Mouse (Mus musculus) lung, postnatal 25 days (tissue): ENCODE data around the gene Celsr3.

Experiments used
- DNase-seq: peaks from one replicate; pipeline ENCODE4 v3.0.0; 2022; ENCODE audit warnings: low spot score

Gene Celsr3

GRCm38 (mm10) chr9:108825820-108826699, at the start of gene Celsr3:
Gene Celsr3 (plus strand): TSS chr9:108826320.
- DNase-seq: no peak

- DNase-seq: no peak
Measured at GRCm38 (mm10) chr9:108776614-108777013, 49.5 kb upstream of the Celsr3 start.

DNA sequence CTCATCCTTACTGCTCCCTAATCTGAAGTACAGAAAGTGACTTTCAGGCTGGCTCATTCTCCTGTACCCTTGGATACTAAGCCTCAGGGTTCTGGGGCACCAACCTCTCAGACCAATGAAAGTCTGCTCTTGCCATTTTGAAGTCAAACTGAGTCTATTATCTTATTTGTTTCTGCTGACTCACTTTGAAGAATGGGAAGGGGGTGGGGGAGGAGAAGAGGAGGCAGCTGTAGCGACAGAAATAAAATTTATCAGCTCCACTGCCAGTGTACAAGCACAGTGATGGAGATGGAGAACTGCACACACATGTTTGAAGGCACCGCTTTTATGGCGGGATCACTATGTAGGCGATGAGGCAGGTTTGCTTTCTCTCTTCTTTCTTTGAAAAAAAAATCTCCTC, 48.8 kb upstream of the Celsr3 start:
- DNase-seq: no peak

DNA sequence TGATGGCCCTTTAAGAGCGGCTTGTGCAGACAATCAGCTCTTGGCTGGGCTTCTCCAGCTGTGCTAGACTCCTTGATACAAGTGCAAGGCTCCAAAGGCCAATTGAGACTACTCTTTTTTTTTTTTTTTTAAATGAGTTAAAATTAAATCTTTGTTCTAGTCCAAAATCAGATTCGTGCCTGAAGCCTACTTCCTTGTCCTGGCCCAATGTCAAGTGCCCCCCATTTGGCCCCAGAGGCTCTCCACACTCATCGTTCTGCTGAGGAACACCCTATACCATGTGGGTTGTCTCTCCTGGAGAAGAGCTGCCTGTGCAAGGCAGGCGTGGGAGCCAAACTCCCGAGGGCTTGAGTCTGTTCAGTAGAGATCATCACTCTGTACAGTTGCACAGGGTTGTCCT, 45.2 kb upstream of the Celsr3 start:
- DNase-seq: no peak

DNA sequence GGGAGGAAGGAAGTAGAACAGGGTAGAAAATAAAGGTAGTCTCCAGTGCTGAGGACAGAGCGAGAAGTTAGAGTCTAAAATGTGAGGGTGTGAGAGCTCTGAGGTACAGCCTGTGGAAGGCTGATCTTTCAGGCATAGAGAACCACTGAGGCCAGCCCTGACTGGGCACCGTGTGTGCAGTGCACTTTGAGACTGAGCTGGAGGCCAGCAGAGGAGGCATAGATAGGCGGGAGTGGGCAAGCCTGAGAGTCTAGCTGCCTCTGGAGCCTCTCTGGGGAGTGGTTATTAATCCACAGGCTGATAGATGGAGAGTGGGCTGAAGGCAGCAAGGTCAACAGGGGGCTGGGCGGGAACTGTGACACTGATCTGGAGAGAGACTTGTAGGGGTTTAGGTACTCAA, 44.2 kb upstream of the Celsr3 start:
- no peak for DNase-seq

GRCm38 (mm10) chr9:108782836-108783547, 43.1 kb upstream of the Celsr3 start:
- DNase-seq: no peak

GRCm38 (mm10) chr9:108783548-108784463, 42.3 kb upstream of the Celsr3 start, which contains the start of gene Ip6k2:
Gene Ip6k2 (plus strand): TSS chr9:108783796.
- peak; percentile 97 for DNase-seq

- DNase-seq: no peak
Measured at GRCm38 (mm10) chr9:108785416-108785815, 40.7 kb upstream of the Celsr3 start.

GRCm38 (mm10) chr9:108786494-108786893, 39.6 kb upstream of the Celsr3 start:
- DNase-seq: peak; percentile 45

- DNase-seq: no peak
Measured at GRCm38 (mm10) chr9:108787080-108787479, 39.0 kb upstream of the Celsr3 start.

DNA sequence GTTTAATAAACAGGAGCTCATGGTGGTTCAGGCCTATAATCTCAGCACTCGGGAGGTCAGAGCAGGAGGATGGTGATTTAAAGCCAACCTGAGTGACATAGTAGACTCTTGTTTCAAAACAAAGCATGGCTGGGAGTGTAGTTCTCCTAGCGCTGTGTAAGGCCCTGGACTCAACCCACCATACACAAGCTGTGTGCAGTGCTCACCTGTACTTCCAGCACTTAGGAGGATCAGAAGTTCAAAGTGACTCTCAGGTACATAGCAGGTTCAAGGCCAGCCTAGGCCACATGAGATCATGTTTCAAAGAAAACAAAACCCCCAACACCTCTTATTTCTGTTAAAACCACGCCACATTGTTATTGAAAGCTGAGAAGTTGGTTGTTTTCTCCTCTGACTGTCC, 37.4 kb upstream of the Celsr3 start:
- DNase-seq: no peak

DNA sequence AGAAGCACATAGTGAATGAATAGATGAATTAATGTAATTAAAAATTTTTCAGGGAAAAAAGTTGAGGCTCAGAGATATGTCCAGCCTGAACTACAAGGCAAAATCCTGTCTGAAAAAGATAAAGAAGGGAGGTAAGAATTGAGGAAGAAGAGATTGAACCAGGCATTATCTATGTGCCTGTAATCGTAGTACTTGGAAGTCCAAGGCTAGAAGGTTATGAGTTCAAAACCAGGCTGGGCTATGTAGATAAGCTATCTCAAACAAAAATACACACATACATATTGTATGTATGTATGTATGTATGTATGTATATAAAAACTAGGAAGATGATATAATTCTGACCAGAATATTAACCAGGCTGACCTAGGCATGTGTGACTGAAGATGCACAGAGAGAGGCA, 33.8 kb upstream of the Celsr3 start:
- DNase-seq: no peak

- DNase-seq: no peak
Measured at GRCm38 (mm10) chr9:108792730-108793129, 33.4 kb upstream of the Celsr3 start.

DNA sequence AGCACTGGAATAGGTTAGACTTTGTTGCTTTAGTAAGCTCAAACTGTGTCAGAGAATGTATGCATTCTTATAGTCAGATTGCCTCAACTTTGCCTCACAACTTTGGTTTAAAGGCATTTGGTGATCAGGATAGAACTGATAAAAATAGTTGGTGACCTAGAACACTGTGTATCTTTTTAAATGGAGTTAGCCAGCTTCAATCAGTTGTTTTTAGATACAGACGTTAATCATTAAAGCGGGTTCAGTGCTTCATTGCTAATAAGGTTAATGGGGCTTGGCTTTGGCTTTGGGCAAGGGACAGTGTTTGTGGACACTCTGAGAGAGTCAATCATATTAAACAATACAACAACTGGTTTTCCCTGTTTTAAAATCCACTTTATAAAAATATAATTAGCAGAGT, 30.8 kb upstream of the Celsr3 start:
- DNase-seq: no peak

DNA sequence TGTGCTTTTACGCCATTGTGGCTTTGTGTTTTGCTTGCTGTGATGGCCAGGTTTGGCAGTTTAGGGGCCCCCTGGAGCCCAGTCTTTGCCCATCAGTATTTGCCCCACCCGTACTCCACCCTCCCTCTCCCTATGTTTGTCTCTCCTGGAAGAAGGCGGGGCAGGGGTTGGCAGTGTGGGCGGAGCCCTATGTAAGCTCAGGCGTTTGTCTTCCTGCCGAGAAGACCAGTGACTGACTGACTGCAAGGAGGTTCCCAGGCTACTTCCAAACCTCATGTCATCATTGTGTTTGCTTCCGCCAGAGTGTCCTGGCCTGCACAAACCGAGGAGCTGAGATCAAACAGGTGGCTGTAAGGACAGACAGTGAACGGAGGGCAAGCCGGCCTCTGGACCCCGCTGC, 30.4 kb upstream of the Celsr3 start:
- DNase-seq: peak; percentile 86

DNA sequence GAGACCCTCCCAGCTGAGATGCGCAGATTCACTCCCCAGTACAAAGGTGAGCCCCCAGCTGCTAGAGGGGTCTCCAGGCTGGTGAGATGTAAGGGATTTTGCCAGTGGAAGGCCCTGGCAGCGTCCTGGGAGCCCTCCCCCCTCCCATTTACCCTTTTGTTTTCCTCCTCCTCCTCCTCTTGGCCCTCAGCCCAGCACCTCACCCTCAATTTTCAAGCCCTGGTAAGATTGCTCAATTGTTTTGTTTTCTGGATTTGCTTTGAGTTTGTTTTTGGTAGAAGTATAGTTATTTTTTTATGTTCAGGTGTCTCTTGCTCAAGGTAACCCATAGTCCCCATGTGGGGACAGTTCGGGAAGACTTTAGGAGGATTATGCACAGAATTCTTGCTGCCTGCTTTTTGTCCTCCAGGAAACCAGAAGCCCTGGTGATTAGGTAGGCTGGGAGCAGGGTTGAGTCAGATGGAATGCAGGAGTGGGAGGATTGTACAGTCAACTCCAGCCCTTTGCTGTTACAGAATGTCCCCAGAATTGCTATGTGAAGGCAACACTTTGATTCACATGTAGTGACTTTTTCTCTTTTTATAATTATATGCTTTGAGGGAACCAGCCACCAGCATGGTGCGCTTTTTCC, 29.7 kb upstream of the Celsr3 start:
- DNase-seq: peak; percentile 51

DNA sequence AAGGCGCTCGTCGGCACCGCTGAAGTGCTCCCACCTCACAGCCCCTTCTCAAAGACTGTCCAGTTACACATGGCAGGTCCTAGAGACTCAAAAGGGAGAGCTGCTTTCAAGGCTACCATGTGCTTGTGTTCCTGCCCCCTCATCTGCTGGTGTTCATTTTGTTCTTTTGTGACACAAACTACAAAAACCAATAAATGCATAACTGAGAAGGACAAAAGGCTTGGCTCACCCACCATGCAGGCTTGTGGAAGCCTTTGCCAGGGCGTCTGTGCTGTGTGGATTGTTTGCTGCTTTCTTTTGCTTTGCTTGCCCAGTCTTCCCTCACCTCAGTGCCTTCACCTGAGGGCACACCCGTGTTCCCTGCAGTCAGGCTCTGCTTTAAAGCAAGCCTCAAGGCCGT, 28.6 kb upstream of the Celsr3 start:
- DNase-seq: no peak

DNA sequence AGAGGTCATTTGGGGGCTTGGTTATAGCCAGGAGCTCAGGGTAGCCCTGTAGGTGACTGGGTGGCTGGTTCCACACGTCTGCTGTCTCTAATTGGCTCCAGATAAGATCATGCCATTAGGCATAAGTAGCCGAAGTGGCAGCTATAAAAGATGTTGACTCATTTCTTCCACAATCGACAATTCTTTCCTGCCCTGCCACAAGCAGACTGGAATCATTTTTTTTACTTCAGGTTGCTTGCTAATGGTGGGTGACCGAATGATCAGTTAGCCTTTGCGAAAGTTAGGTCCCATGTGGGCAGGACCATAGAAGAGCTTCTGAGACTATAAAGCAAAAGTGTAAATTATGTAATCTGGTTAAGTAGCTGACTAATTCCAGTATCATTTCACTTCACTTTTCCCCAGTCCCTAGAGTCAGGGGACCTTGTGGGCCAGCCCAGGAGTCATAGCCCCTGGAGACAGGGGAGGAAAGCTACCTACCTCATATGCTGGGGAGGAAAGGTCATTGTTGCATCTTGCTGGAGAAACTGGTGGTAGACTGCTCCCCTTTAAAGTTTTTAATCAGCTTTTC, 27.5 kb upstream of the Celsr3 start:
- DNase-seq: no peak

DNA sequence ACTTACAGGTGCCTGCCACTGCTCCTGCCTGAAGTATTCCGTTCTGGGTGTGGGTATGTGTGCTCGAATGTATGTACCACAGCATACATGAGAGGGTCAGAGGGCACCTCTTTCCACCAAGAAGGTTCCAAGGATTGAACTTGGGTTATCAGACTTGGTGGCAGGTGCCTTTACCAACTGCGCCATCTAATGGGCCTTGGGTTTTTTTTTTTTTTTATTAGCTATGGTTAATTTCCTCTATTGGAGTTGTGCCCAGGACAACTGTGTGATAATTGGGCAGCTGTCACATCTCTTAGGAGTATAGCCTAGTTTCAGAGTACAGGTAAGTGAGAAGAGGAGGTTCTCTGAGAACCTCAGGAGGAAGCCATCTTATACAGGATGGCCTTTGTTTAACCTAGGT, 26.6 kb upstream of the Celsr3 start:
- no peak for DNase-seq

- no peak for DNase-seq
Measured at GRCm38 (mm10) chr9:108805768-108806167, 20.4 kb upstream of the Celsr3 start.

DNA sequence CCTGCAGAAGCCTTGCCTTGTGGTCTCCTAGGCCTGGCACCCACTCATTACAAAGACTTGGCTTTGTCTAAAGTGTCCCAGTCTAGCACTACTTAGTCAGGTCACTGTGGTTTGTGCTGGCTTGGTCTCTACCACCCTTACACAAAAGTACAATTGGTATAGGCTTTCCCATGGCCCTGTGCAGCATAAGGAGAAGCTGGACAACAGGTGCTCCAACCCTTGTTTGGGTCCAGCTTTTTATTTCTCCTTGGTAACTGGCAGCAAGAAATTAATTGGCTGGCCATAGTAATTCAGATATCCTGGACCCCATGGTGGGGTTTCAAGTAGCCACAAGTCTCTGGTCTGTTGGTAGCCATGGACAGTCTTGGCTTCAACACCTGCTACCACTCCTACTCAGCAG, 19.7 kb upstream of the Celsr3 start:
- DNase-seq: no peak
